Mouse (Mus musculus) G1E (cell line): ENCODE data around the gene Rps6ka1.

Experiments
- CTCF ChIP-seq: IDR thresholded peaks from 2 replicates; pipeline ENCODE4 v1.5.1; 2012; ENCODE audit warnings: low read depth, low read length, inconsistent platforms, mixed read lengths
- POLR2AphosphoS5 ChIP-seq: IDR thresholded peaks from 2 replicates; pipeline ENCODE4 v1.6.1; 2012; ENCODE audit warnings: low read depth, low read length, inconsistent platforms; ENCODE audit not compliant: insufficient replicate concordance

DNA sequence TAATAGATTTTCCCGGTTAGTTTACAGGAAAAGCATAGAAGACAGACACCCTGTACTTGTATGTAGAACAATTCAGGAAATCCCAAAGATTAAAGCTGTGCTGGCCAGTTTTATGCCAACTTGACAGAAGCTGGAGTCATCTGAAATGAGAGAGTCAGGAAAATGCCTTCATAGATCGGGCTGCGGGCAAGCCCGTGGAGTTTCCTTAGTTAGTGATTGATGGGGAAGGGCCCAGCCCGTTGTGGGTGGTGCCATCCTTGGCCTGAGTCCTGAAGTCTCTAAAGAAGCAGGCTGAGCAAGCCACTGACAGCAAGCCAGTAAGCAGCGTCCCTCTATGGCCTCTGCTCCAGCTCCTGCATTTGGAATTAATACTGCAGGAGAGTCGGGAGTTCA is 41.7 kb upstream of the Rps6ka1 start:
- TF ChIP-seq CTCF (no peak), POLR2AphosphoS5 (no peak)
